Mouse (Mus musculus) liver (tissue): ENCODE measurements around the gene Iqub.

Experiments
- DNase-seq: peaks from one replicate; pipeline ENCODE4 v3.0.0-alpha.2; 2020; ENCODE audit warnings: mixed read lengths

Gene Iqub

DNA sequence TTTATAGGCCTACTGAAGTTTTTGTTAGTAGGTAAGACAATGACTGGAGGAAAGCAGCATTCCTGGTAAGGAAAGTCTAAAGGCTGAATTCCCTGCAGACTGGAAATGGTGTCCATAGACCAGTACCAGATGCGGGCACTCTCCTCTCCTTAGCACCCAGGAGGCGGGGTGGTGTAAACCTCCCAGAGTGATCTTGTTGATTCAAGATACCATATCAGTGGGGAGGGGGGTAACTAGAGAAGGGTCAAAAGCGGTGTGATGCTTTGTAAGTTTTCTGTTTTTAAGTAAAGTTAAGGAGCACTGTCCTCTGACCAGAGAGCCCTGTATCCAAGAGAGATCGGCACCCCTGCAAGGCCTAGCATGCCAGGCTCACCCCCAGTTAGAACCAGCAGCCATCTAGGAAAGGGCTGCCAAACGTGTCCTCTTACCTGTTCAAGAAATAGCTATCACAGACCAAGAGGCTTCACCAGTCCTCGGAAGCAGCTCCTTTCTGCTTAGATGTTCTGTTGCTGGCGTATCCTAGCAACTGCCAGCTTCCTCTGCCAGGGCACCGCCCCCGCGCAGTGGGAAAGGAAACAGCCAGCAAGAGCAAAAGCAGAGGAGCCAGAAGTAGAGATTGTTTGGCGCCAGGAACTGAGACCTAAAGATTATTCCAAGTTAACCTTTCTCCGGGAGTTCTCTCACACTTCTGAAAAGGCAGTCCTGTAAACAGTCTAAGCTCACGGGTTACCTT lies at the start of gene Iqub:
Gene Iqub (minus strand): TSS at position 516 of the 733 bp plus-strand sequence.
- peak; percentile 30 for DNase-seq

GRCm38 (mm10) chr6:24564081-24564480 lies 49.2 kb upstream of the Iqub start:
- no peak for DNase-seq

DNA sequence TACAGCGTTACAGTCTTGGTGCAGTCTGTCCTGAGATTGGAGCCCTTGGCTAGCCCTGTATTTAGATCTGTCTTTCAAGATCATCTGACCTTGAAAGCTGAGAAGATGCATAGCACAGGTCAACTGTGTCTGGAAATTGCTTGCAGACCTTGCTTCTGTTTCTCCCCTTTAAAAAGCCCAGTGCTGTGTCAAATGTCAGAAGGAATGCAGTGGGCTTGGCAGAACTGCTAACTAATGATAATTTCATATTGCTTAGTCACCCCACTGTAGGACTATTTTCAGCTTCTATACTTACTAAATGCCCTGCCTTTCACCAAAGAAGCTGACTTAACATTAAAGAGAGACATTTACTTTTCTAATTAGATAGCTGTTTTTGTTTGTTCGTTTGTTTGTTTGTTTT lies 40.6 kb upstream of the Iqub start:
- DNase-seq, result no peak

DNA sequence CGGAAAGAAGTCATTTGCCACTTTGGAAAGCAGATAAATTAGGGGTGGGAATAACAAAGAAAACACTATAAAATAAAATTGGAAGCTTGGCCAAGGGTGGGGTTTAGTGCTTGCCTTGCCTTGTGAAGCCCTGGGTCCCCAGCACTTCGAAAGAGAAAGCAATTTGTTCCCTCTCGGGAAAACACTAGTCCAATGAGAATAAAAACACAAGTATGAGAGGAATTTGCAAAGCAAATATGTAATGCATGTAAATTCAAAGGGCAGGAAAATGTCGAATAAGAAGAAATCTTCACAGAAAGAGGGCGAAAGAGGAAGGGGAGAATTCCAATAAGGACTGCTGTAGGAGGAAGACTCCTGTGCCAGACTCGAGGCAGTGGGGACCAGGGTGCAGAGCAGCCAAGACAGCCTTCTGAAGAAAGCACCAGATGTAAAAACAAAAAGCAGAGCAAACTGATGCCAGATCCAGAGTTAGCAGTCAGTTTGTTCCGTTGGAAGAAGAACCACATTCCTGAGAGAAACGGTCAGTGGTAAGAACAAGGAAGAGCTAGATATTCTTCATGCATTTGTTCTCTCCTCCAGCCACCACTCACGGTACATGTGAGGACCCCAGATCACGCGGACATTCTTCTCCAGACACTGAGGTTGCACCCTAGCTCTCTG lies 39.7 kb upstream of the Iqub start:
- no peak for DNase-seq

GRCm38 (mm10) chr6:24552046-24552445 lies 37.2 kb upstream of the Iqub start:
- no peak for DNase-seq

DNA sequence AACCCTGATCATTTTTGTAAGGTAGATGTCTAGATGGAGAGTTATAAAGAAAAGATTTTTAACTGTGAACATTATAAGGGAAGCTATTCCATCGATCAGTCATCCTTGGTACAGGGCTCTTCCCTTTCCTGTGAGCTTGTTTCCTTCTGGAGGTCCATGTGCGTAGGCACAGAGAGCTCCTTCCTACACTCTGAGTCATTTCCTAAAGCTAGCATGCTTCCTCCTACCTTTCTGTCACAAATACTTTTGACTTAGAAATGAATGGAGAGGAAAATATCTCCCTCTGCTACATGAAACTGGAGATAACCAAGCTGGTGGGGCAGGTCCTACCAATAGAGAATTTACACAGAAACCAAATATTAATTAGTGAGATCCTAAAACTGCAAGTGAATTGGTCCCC lies 34.9 kb upstream of the Iqub start:
- no peak for DNase-seq

DNA sequence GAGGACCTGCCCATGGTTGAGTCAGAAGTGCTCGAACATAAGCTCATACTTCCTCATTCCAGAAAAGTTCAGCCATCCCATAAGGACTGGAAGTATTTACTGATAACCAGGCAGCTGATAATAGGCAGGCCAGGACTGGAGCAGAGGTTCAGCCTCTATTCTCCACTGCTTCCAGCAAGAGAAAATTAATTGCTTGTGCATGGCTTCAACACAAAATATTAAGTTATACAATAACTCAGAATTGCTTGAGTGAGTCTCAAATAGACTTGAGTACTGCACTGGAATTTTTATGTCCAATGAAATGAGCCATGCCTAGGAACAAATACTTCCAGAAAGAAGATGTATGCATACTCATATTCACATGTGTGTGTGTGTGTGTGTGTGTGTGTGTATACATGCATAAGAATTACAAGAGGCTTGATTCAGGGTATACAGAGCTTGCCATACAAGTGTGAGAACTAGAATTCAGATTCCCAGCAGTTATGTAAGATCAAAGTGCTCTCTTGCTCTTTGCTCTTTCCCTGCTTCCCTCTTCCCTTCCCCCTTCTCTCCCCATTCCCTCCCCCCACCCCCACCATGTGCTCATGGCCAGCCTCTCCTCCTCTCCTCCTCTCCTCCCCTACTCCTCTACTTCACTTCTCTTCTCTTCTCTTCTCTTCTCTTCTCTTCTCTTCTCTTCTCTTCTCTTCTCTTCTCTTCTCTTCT lies 32.0 kb upstream of the Iqub start:
- no peak for DNase-seq

GRCm38 (mm10) chr6:24543119-24543591 lies 28.3 kb upstream of the Iqub start:
- no peak for DNase-seq

- DNase-seq, result no peak
Observed at GRCm38 (mm10) chr6:24542393-24542792, 27.5 kb upstream of the Iqub start.

GRCm38 (mm10) chr6:24540106-24540505 lies 25.2 kb upstream of the Iqub start:
- DNase-seq, result no peak

GRCm38 (mm10) chr6:24538435-24538834 lies 23.6 kb upstream of the Iqub start:
- no peak for DNase-seq

GRCm38 (mm10) chr6:24532804-24533203 lies 17.9 kb upstream of the Iqub start:
- no peak for DNase-seq

GRCm38 (mm10) chr6:24530711-24531420 lies 16.0 kb upstream of the Iqub start:
- DNase-seq, result no peak

- peak; percentile 21 for DNase-seq
Observed at GRCm38 (mm10) chr6:24530166-24530565, 15.3 kb upstream of the Iqub start.

- DNase-seq, result no peak
Observed at GRCm38 (mm10) chr6:24528064-24528243, 13.1 kb upstream of the Iqub start, which contains the start of gene Asb15. TSS of gene Asb15 (plus strand) at chr6:24528144.

DNA sequence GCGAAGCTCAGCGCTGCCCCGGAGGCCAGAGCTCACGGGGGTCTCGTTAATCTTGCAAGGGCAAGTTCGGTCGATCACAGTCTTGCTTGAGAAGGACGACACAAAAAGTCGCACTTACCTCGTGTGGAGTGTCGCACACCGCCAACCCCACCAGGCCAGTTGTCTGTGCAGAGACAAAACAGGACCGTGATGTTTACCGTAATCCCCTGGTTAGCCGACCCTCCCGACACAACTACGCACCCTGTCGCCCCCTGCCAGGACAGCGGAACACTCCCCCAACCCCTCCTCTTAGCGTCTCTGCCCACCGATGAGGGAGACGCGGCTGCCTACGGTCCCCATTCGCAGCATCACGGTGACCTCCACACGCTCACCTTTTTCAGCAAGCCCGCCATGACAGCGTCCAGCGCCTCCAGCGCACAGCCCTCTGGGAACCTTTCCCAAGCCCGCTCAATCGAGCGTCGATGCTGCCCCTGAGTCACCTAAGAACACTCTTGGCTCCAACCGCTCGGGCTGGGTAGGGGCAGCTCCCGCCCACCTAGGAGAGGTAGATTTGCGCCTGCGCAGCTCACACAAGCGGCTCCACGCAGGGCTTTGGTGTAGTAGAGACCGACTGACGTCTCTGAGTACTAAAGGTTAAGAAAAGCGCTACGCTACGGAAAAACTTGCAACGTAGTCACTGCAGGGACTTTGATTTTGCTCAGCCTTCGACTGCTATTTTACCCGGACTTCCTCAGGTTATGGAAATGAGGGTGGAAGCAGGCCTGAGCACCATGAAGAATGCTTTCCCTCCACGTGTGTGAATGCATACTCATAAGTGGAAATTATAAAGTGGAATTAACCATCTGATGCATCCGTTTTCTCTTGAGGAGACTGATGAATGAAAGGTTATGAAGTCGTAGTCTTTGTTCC lies 12.5 kb upstream of the Iqub start, which contains the start of gene Ndufa5:
Gene Ndufa5 (minus strand): TSS at position 859 of the 909 bp plus-strand sequence.
- DNase-seq, result peak; percentile 94

GRCm38 (mm10) chr6:24525705-24526104 lies 10.8 kb upstream of the Iqub start:
- DNase-seq, result no peak

DNA sequence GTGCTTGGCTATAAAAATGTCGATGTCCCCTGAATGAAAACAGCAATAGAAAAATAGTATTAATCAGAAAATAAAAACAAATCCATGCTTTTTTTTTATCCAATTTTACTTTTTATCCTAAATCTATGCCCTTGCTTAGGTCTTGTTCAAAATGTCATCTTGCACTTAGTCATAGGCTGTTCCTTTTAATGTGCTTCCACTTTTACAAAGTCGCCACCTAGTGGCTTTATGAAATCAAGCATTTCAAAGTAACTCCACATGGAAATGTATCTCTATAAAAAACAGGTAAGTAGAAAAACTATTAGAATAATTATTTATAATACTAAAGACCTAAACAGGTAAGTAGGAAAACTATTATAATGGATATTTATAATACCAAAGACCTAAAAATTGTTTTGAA lies 1.3 kb upstream of the Iqub start:
- no peak for DNase-seq

DNA sequence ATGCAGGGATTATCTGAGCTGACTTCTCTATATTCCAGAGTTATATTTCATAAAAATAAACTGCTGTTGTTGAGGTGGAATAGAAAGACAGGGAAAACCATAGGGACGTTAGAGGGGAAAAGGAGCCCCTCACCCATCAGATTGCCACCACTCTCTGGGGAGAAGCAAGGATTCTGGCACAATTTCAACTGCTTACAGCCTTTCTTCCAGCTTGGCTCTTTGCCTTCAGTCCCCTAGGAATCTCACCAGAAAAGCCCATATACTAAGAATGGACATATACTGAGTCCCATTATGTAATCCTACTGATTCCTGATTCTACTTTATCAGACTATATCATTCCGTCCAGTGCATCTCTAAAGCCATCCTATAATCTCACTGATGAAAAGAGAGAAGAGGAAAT lies 10.7 kb downstream of the Iqub start:
- DNase-seq, result no peak

DNA sequence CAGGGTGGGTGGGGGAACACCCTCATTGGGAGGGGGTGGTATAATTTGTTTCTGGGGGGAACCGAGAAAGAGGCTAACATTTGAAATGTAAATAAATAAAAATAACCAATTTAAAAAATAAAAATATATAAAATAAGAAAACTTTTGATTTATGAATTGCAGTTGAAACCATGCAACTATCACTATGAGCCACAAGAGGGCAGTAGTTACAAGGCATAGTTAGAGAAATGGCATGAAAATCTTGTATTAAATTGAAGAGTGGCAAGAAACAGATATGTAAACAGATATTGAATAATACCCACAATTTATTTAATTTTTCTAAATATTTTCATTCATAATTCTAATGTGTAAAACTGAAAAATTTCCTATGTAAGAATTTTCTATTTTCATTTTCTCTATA lies 24.5 kb downstream of the Iqub start:
- no peak for DNase-seq

GRCm38 (mm10) chr6:24486530-24486929 lies 28.3 kb downstream of the Iqub start:
- no peak for DNase-seq

DNA sequence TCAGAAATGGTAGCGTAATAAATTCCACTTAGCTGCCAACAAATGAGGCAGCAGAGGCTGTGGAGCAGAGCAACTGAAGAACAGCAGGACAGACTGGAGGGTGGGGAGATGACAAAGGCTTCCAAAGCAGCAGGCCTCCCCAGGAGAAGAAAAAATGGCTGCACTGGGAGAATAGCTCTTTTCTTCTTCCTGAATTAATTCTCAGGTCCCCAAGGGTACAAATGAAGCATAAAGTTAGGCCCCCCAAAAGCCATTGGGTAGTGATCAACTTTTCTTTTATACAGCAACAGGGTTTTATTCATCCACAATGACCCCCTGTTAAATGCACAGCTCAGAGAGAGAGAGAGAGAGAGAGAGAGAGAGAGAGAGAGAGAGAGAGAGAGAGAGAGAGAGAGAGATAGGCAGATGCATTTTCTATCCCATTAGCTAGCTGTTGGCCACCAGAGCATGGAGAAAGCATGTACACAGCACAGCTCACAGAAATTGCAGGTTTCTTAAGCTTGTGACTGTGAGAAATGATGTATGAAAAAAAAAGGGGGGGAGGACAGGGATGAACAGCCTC lies 44.2 kb downstream of the Iqub start:
- DNase-seq, result no peak
